Mouse (Mus musculus): ENCODE measurements at regions not wholly inside any gene's neighbourhood (a gene's known extent, or its start where the extent isn't known, plus 50 kb on each side); places are given as distances from the start of the nearest gene placed in this dataset.
A peak's percentile ranks its signal among the peaks of the same experiment; 100 is the strongest.
"Not testable (repeated sequence)": the region's sequence is repeated elsewhere in the genome, so short reads cannot be mapped to it uniquely, and the experiment has no call there.

DNA sequence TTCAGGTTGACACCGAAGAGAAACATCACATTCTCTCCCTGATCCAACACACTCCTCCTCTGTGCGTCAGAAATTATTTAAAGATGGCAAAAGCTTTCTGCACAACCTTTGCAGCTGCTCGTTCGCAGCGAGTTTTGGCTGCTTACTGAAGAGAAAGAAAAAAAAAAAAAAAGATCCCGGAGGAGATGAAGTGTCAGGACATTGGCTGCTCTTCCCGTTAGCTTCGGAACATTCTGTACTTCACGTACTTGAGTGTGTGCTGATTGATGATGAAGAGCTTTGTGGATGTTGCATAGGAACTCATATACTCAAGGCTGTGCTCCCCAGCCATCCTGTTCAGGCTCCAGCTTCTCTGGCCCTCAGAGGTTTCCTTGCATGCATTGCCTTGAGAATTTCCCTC lies 162.5 kb upstream of the Peli2 start:
- no peak for DNase-seq (ENCODE audit: low spot score)
- Histone ChIP-seq H3K9me3 (no peaks in the 10 kb centered on the region), H3K4me3 (no peak overlapping the region), H3K27me3 (ENCODE audit: insufficient read depth, poor library complexity, severe bottlenecking) (no peaks in the 10 kb centered on the region), H3K36me3 (no peaks in the 10 kb centered on the region), H3K27ac (no peak overlapping the region), H3K4me1 (replicated peaks) (no peaks in the 10 kb centered on the region)
- WGBS, result 89% methylated on average over 9 of the region's 9 CpGs

DNA sequence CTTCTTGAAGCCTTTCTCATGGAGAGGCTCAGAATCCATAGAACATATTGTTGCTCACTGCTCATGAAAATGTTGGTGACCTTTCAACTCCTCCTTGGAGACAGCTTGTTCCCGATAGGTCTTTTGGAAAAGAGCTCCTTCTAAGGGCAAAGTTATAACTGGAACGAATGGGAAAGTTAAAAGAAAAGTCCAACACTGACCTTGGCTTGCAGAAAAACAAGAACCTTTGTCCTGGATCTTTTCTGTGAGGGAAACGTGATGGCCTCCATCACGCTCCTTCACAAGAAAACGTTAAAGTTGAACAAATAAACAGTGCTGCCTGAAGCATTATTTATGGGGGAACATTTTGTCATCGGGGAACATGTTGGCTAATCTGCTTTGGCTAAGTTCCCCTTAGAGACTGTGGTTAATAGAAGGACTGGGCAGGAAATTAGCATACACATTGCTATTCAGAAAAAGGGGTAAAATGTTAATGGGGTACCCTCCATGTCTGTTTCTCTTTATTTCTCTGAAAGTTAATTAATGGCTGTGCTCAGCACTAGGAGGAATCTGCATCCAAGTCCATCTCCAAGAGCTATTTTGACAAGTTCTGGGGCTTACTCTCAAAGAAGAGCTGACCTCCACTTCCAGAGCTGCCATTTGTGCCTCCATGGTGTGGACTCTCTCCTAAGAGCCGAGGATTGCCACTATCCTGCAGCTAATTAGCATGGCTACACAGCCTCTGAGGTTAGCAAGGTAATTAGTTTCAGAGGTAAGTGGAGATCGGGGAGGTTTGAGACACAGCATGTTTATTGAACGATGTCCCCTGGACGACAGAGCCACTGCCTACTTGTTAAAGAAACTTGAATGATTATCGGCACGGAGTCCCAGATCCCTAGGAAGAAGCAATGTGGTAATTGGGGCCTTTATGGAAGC lies 161.0 kb upstream of the Peli2 start:
- WGBS, result 82% methylated on average over 12 of the region's 12 CpGs
- Histone ChIP-seq H3K9me3 (no peaks in the 10 kb centered on the region), H3K4me3 (no peak overlapping the region), H3K4me1 (replicated peaks) (no peaks in the 10 kb centered on the region), H3K36me3 (no peaks in the 10 kb centered on the region), H3K27me3 (ENCODE audit: insufficient read depth, poor library complexity, severe bottlenecking) (no peaks in the 10 kb centered on the region), H3K27ac (no peak overlapping the region)
- no peak for DNase-seq (ENCODE audit: low spot score)

DNA sequence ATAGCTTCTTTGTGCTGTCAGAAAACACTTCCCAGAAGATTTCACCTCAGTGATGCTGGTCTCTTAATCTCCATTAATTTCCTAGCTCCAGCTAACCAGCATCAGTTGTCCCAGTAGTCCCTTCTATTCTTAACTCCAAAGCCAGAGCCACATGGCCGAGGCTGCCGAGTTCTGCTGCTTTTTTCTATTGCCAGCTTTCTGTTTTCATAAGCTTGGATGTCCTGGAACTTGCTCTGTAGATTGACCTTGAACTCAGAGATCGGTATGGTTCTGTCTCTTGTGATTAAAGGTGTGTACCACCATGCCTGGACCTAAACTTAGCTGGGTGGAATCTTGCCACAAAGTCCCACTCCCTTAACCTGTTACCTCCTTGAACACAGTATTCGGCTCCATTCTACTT lies 155.8 kb upstream of the Peli2 start:
- H3K27me3 ChIP-seq (ENCODE audit: insufficient read depth, poor library complexity, severe bottlenecking); H3K27ac ChIP-seq; H3K36me3 ChIP-seq; DNase-seq (ENCODE audit: low spot score); H3K4me3 ChIP-seq; H3K9me3 ChIP-seq; H3K4me1 ChIP-seq (replicated peaks): not testable (repeated sequence)
- 85% methylated on average over 4 of the region's 4 CpGs for whole genome bisulfite sequencing

DNA sequence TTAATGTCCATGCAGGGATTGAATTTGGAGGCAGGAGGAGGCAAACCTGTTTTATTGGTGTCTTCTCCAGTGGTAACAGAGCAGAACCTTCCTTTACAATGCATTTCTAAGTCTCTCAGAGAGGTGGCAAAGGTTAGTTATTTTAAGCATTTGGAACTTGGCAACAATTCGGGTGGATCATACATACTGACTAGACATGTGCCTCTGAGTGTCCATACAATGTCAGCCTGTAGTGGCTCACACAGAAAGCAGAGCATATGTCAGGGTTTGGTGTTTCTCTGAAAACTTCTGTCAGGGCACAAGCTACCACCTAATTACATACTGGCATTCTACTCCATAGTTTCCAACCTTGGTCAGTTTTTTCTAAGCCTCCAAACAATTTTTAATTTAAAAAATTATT lies 150.8 kb upstream of the Peli2 start:
- no peaks in the 10 kb centered on the region for H3K36me3 ChIP-seq
- no peak for DNase-seq (ENCODE audit: low spot score)
- no peak overlapping the region for H3K4me3 ChIP-seq
- H3K27ac ChIP-seq, result no peak overlapping the region
- H3K9me3 ChIP-seq, result no peaks in the 10 kb centered on the region
- H3K27me3 ChIP-seq (ENCODE audit: insufficient read depth, poor library complexity, severe bottlenecking), result no peaks in the 10 kb centered on the region
- 81% methylated on average over 1 of the region's 1 CpGs for WGBS
- H3K4me1 ChIP-seq (replicated peaks), result no peaks in the 10 kb centered on the region

DNA sequence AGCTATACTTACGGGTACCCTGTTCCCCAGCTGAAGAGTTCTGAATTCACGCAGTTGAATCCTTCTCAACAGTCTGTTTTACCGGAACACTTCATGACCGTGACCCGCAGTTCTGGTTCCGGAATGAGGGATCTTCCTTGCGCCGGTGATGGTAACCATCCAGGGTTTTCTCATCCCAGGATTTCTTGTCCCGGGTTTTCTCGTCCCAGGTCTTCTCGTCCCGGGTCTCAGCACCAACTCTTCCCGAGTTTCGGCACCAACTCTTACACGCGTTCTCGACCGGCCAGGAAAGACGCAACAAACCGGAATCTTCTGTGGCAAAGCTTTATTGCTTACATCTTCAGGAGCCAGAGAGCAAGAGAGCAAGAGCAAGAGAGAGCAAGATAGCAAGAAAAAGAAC lies 147.5 kb upstream of the Peli2 start:
- not testable (repeated sequence) for H3K27ac ChIP-seq; H3K4me1 ChIP-seq (replicated peaks); H3K36me3 ChIP-seq; H3K9me3 ChIP-seq; H3K27me3 ChIP-seq (ENCODE audit: insufficient read depth, poor library complexity, severe bottlenecking); DNase-seq (ENCODE audit: low spot score); H3K4me3 ChIP-seq
- WGBS, result 97% methylated on average over 20 of the region's 20 CpGs

DNA sequence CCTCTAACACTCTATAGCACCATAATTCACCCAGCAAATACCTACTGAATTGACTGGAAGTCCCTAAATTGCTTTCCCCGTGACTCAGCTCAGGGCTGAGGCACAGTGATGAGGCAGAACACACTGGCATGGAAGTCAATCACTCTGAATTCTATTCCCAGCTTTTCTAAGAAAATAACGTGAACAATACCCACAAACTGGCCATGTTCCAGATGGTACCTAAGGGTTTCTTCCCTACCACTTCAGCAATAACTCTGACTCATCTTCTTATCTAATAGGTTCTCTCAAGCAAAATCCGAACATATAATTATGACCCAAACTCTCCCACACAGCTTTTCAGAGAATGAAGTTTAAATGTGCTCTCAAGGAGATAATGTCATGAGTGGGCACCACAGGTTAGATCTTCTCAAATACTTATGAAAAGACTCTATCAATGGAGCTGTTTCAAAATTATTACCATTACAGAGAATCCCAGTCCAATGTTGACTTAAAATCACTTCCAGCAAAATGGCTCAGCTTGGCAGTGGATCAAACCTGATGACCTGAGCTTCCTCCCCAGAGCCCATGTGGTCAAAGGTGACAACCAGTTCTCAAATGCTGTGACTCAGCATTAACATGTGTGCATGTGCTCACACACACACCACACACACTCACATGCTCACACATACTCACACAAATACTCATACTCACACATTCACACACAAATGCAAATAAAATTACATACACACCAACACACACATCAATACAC lies 137.5 kb upstream of the Peli2 start:
- H3K27ac ChIP-seq, result no peak overlapping the region
- H3K4me3 ChIP-seq, result no peak overlapping the region
- peaks cover 21% of the 10 kb centered on the region for H3K4me1 ChIP-seq (replicated peaks)
- H3K9me3 ChIP-seq, result peaks cover 6% of the 10 kb centered on the region; the same call in 1 of the 2 replicates
- no peak for DNase-seq (ENCODE audit: low spot score)
- H3K36me3 ChIP-seq, result no peaks in the 10 kb centered on the region
- WGBS, result 85% methylated on average over 3 of the region's 3 CpGs
- no peaks in the 10 kb centered on the region for H3K27me3 ChIP-seq (ENCODE audit: insufficient read depth, poor library complexity, severe bottlenecking)

DNA sequence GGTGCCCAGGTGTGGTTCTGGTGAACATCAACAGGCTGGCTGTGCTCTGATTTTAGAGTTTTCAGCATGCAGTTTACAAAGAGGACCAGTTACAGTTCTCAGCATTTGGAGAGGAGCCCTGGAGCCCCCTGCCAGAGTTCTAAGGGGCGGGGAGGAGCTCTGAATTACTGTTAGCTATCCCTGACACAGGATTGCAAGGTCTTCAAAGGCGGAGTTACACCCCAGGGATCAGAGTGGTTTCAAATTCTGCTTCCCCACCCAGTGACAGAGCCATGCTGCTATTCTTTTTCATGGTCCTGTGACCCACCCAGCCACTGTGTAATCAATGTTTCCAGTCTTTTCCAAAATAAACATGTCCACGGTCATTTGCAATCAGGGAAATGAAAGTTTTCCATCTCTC lies 134.1 kb upstream of the Peli2 start:
- peak; percentile 9 for DNase-seq (ENCODE audit: low spot score)
- H3K27ac ChIP-seq, result no peak overlapping the region
- H3K9me3 ChIP-seq, result peaks cover 6% of the 10 kb centered on the region; the same call in 1 of the 2 replicates
- no peaks in the 10 kb centered on the region for H3K27me3 ChIP-seq (ENCODE audit: insufficient read depth, poor library complexity, severe bottlenecking)
- no peak overlapping the region for H3K4me3 ChIP-seq
- H3K36me3 ChIP-seq, result no peaks in the 10 kb centered on the region
- peaks cover 21% of the 10 kb centered on the region for H3K4me1 ChIP-seq (replicated peaks)
- 21% methylated on average over 3 of the region's 3 CpGs for WGBS

DNA sequence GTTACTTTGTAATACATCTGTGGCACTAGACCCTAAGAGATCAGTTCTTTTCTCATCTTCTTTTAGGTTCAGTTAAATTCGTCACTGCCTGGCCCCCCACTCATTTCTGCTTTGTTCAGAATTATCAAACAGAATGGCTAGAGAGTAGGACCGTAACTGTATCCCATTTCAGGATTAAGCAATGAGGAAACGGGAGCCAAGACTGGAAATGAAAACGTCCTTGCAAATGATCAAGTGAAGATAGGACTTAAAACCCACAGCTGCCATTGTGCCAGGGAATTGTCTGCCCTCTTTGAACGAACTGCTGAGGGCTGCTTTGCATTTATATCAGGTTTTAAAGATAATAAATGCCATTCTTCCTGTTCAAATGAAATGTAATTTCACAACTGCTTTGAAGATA lies 133.7 kb upstream of the Peli2 start:
- no peaks in the 10 kb centered on the region for H3K27me3 ChIP-seq (ENCODE audit: insufficient read depth, poor library complexity, severe bottlenecking)
- H3K4me1 ChIP-seq (replicated peaks), result peaks cover 21% of the 10 kb centered on the region
- H3K27ac ChIP-seq, result no peak overlapping the region
- DNase-seq (ENCODE audit: low spot score), result no peak
- H3K4me3 ChIP-seq, result no peak overlapping the region
- WGBS, result 34% methylated on average over 5 of the region's 5 CpGs
- H3K9me3 ChIP-seq, result peaks cover 6% of the 10 kb centered on the region; the same call in 1 of the 2 replicates
- H3K36me3 ChIP-seq, result no peaks in the 10 kb centered on the region

DNA sequence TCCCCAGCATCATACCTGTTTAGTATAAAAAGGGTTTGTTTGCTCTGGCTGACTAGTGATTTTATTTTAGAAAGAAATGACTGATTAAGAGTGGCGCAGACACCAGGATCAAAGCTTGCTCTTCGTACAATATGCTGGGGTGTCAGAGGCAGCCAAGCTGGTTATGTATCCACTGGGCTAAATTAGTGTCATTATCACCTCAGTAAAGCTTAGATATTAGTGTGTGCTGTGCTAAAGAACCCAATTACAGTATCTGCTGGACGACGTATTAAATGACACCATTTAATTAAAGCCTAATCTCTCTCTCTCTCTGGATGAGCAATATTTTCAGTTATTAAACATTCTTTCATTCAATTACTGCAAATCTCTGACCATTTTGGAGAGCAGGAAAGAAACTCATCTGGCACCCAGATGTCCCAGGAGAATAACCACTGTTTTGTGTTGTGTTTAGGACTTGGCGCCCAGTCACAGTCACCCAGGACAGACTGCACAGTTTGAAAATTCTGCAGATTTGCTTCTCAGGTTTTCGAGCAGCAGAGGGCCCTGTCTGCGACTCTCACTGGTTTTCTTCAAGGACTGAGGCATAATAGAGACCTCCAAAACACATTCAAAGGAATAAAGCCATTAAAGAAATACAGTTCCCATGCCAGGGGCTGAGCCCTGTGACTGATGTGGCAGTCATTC lies 133.1 kb upstream of the Peli2 start:
- no peak overlapping the region for H3K27ac ChIP-seq
- H3K4me1 ChIP-seq (replicated peaks), result peaks cover 21% of the 10 kb centered on the region
- no peak for DNase-seq (ENCODE audit: low spot score)
- no peak overlapping the region for H3K4me3 ChIP-seq
- no peaks in the 10 kb centered on the region for H3K27me3 ChIP-seq (ENCODE audit: insufficient read depth, poor library complexity, severe bottlenecking)
- peaks cover 6% of the 10 kb centered on the region; the same call in 1 of the 2 replicates for H3K9me3 ChIP-seq
- no peaks in the 10 kb centered on the region for H3K36me3 ChIP-seq
- WGBS, result 76% methylated on average over 7 of the region's 7 CpGs

DNA sequence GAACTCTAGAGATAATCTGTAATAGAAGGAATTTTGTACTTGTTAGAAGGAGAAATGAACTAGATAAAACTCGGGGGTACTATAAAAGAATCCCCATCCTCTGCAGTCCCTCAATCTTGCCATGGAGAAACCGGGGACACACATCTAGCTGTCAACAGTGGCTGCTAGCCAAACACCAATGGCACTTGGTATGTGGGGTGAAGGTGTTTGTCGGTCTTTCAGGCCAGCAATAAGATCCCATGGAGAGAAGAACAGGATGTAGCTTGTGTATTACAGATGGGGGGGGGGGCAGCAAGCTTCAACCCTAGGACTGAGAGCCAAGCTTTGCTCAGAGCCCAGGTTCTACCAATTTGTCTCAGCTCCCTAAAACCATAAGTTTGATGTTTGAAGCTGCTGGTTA lies 132.5 kb upstream of the Peli2 start:
- Histone ChIP-seq H3K27ac (no peak overlapping the region), H3K9me3 (peaks cover 6% of the 10 kb centered on the region; the same call in 1 of the 2 replicates), H3K4me3 (no peak overlapping the region), H3K27me3 (ENCODE audit: insufficient read depth, poor library complexity, severe bottlenecking) (0 out of 2 replicates have a peak, but pooled peaks cover 2% of the 10 kb centered on the region), H3K36me3 (no peaks in the 10 kb centered on the region), H3K4me1 (replicated peaks) (peaks cover 21% of the 10 kb centered on the region)
- 75% methylated on average over 3 of the region's 3 CpGs for WGBS
- no peak for DNase-seq (ENCODE audit: low spot score)

DNA sequence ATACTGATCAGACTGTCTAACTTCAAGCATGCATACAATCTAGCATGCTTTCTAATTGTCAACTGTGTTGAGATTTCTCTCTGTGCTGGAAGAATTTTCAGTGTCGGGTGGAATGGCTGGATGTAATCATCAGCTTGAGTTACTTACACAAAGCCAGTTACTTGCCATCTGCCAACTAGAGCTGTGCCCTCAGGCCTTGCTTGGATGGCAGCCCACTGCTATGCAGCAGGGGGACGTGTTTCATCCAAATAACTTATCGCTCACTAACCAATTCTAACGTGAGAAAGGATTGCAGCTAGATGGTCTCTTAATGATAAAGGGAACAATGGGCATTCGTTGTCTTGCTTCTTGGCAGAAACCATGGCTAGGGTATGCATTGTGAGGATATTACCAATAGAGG lies 131.3 kb upstream of the Peli2 start:
- H3K4me3 ChIP-seq, result no peak overlapping the region
- H3K4me1 ChIP-seq (replicated peaks), result peaks cover 18% of the 10 kb centered on the region
- WGBS, result 76% methylated on average over 5 of the region's 5 CpGs
- no peaks in the 10 kb centered on the region for H3K36me3 ChIP-seq
- H3K9me3 ChIP-seq, result peaks cover 6% of the 10 kb centered on the region; the same call in 1 of the 2 replicates
- no peak for DNase-seq (ENCODE audit: low spot score)
- H3K27ac ChIP-seq, result no peak overlapping the region
- 0 out of 2 replicates have a peak, but pooled peaks cover 2% of the 10 kb centered on the region for H3K27me3 ChIP-seq (ENCODE audit: insufficient read depth, poor library complexity, severe bottlenecking)

DNA sequence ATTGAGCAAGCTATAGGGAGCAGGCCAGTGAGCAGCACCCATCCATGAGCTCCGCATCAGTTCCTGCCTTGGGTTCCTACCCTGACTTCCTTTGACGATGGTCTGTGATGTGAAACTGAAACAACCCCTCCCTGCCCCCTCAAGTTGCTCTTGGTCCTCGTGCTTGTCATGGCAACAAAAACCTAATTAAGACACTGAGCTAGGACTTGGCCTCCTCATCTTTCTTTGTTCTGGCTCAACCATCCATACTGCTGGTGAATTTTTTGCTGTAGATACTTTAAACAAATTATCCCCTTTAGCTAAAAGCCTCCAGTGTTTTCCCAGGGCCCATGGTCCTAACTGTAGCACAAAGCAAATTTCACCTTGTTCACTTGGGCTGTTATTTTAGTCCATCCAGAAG lies 129.9 kb upstream of the Peli2 start:
- no peak overlapping the region for H3K27ac ChIP-seq
- no peak for DNase-seq (ENCODE audit: low spot score)
- H3K4me1 ChIP-seq (replicated peaks), result peaks cover 16% of the 10 kb centered on the region
- H3K27me3 ChIP-seq (ENCODE audit: insufficient read depth, poor library complexity, severe bottlenecking), result 0 out of 2 replicates have a peak, but pooled peaks cover 2% of the 10 kb centered on the region
- no peak overlapping the region for H3K4me3 ChIP-seq
- H3K9me3 ChIP-seq, result peaks cover 2% of the 10 kb centered on the region; the same call in 1 of the 2 replicates
- H3K36me3 ChIP-seq, result no peaks in the 10 kb centered on the region
- 60% methylated on average over 3 of the region's 3 CpGs for WGBS

Measured in hindbrain, embryonic 10.5 days (tissue).